ENCODE assay signal across 10 mouse cellular contexts in genomic region chr13:29631342-29631741, GRCm38 (mm10).
DNase-seq lines count a peak whose midpoint lies in the region.
"Had no signal": no experiment of that assay in that cellular context is flagged by ENCODE, and none has a peak within 500 bp of the region (broad histone marks: within the 10 kb centered on the region; RNA-seq: fewer than 3 reads in every experiment).

No protein-coding gene starts in this region.

- intact Hi-C loops in heart, postnatal 36 days (cut with DNase I): no loop called here

- DNase-seq in urinary bladder, postnatal 14 days (ENCODE audit: low spot score): peak; percentile 30
- DNase-seq in urinary bladder, adult 2 months (ENCODE audit: low spot score): no peak
- DNase-seq in heart, adult 8-10 months (ENCODE audit: low spot score): peak; percentile 44
- peak; percentile 35 to 54 for DNase-seq in heart, postnatal 36 days
- DNase-seq in yolk sac, embryonic 10.5 days (ENCODE audit: low spot score): no peak
- DNase-seq in liver: no peak
- DNase-seq in thymus, adult 18-20 months: no peak
- DNase-seq: cerebellum, postnatal 10 days; left cerebral cortex, postnatal 4 days; right cerebral cortex, postnatal 14 days had no signal

Comparison
In these comparisons a context has a peak if more than half of its experiments do, and no peak if none do; other contexts are left out.
1. DNase-seq: peak in urinary bladder, postnatal 14 days (single experiment), heart, adult 8-10 months (single experiment) and heart, postnatal 36 days (2 of 2); none in urinary bladder, adult 2 months (single experiment), yolk sac, embryonic 10.5 days (single experiment), liver (single experiment) and thymus, adult 18-20 months (0 of 2).